Mouse (Mus musculus) left cerebral cortex, adult 18-20 months (tissue): ENCODE results near the gene Mamdc2. TPM values are rescaled to one million over a fixed set of nuclear protein-coding genes. Genes with fewer than 3 reads are reported as not detected.

ENCODE experiments used
- DNase-seq, 2 experiments: peaks; one replicate each; pipeline ENCODE4 v3.0.0; 2021 to 2022; ENCODE audit warnings: low spot score in 2 of 2, mixed read lengths in 1 of 2
- total RNA-seq, 2 experiments: library from RNA; stranded (reverse); gene quantifications; 2 replicates each; pipeline ENCODE4 v1.2.3; 2021

Mamdc2 gene
- total RNA-seq, 2 experiments from 2014 or later = 0.63 to 1.2 TPM

- no peak for DNase-seq
These were observed 151.1 kb downstream of the Mamdc2 start for GRCm38 (mm10) chr19:23297191-23297590.

GRCm38 (mm10) chr19:23289251-23289650 is 159.0 kb downstream of the Mamdc2 start:
- DNase-seq = no peak

DNA sequence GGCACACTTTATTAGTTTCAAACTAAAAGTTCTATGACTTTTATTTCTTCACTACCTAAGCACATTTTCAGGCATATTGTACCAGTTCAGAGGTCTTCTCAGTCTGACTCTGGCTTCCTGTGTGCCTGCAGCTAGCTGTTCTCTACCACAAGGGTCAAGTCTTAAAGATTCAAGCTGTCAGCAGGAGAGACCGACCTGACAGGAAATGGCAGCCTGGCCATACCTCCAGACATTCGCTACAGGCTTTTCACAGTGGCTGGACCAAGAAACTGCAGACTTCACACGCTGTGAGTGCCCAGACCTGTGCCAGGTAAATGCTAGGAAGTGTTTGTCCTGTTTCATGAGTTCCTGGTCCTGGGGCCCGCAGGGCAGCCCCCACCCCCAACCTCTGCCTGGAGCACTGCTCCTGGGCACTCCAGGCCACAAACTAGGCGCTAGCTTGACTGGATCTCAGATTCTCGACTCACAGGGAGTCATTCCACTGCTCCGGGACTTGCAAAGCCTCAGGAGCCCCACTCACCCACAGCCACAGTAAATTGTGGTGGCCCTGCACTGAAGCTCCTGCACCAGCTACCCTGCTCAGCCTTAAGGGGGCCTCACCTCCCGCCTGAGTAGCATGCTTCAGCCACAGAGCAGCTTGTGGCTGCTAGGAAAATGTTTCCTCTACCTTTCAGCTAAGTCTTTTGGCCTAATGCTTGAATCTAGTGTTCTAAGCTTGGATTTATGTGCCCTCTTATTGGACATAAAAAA is 166.2 kb downstream of the Mamdc2 start:
- DNase-seq = no peak

- no peak for DNase-seq
These were observed 174.1 kb downstream of the Mamdc2 start for GRCm38 (mm10) chr19:23274054-23274724.

DNA sequence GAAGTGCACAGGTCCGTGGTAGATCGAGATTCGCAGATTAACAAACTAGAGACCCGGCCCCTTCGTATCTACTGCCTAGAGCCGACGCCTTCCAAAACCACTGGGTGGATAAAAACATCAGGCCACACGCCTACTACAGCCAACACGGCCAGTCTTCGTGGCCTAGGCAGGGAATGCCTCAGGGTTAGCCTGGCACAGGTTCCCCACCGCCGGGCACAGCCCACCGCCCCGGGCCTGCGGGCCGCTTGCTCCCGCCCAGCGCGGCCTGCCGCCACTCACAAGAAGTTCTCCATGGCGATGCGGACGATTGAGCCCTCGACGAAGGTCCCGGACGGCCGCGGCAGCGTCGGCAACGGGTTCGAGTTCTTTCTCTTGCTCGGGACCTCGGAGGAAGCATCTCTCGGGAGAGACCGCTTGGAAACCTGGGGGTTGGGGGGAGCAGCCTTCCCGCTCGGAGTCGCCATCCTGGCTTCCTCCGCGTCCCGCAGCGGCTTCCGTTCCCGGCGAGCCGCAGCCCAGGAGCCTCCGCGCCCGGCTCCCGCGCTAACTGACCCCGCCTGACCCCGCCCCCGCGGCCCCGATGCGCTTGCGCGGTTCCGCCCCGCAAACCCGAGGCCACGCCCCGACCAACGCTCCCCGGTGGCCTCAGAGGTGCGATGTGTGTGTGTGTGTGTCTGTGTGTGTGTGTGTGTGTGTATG is 174.7 kb downstream of the Mamdc2 start, which contains the start of gene Smc5:
Gene Smc5 (minus strand): TSS at position 543 of the 699 bp plus-strand sequence.
- peak; percentile 92 to 93 for DNase-seq

DNA sequence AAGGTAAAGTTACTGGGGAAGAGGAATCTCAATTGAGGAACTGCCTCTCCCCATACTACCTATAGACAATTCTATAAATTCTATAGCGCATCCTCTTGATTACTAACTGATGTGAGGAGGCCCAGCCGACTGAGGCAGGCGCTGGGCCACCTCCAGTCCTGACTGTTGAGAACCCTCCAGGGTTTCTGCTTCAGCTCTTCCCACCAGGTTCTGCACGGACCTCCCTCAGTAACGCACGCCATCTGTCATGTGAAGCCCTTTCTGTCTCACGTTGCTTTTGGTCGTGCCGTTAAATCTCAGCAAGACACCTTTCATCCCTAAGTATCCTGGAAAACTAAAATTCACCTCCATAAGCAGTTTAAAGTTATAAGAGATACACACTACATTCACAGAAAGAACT is 191.5 kb downstream of the Mamdc2 start:
- DNase-seq = no peak

Other genes starting within 250 kb of the Mamdc2 start
- gene Smc5, start 174.5 kb downstream of the Mamdc2 start, total RNA-seq = 10 to 100 TPM; 28.4 to 35.6 TPM
- gene 1700028P14Rik, start 204.4 kb upstream of the Mamdc2 start, total RNA-seq = 1 to 10 TPM; 1.2 to 1.7 TPM
- 10 to 100 TPM; 39.2 to 40.5 TPM for gene Ptar1, start 239.0 kb upstream of the Mamdc2 start, total RNA-seq